Mouse (Mus musculus) v-Abl transformed pro-B cells (cell line): Measurements from ENCODE around the gene Eif5b.

Experiments used
- in situ Hi-C, 2 experiments: fragments of 400-800 bp; cut with MboI; formaldehyde crosslinking; loops; one replicate each; pipeline ENCODE4 v1.15.1; 2025; ENCODE audit not compliant: unreplicated experiment in 2 of 2

Gene Eif5b

GRCm38 (mm10) chr1:37999552-37999951 is 1.7 kb downstream of the Eif5b start:
- in situ Hi-C loops: loop anchor here (5.0 to 25.0 kb wide), 4 partner anchors 107 to 562 kb away; partner anchors contain the start of genes Coa5 (in 1 of the 2), Mitd1 (in 1 of the 2), Mrpl30 (in 1 of the 2) and Unc50 (in 1 of the 2)

- in situ Hi-C loops: loop anchor here (5.0 to 25.0 kb wide), 3 partner anchors 126 to 786 kb away; partner anchors contain the start of genes Coa5 (in 1 of the 2), Rev1 (in 1 of the 2) and Unc50 (in 1 of the 2)
Measured at GRCm38 (mm10) chr1:38000844-38001243, 3.0 kb downstream of the Eif5b start.

GRCm38 (mm10) chr1:38001956-38002355 is 4.1 kb downstream of the Eif5b start:
- in situ Hi-C loops: loop anchor here (5.0 to 25.0 kb wide), 3 partner anchors 125 to 785 kb away; partner anchors contain the start of genes Coa5 (in 1 of the 2), Rev1 (in 1 of the 2) and Unc50 (in 1 of the 2)

- in situ Hi-C loops: loop anchor here (5.0 to 25.0 kb wide), 3 partner anchors 124 to 784 kb away; partner anchors contain the start of genes Coa5 (in 1 of the 2), Rev1 (in 1 of the 2) and Unc50 (in 1 of the 2)
Measured at GRCm38 (mm10) chr1:38003046-38003445, 5.2 kb downstream of the Eif5b start.

- in situ Hi-C loops: loop anchor here (25.0 kb wide), 2 partner anchors 569 to 781 kb away; partner anchors contain the start of genes Coa5 (in 1 of the 2) and Unc50 (in 1 of the 2)
Measured at GRCm38 (mm10) chr1:38006741-38007140, 8.9 kb downstream of the Eif5b start.

- in situ Hi-C loops: loop anchor here (25.0 kb wide), 2 partner anchors 574 to 776 kb away; partner anchors contain the start of genes Coa5 (in 1 of the 2) and Unc50 (in 1 of the 2)
Measured at GRCm38 (mm10) chr1:38011647-38012046, 13.8 kb downstream of the Eif5b start.

- in situ Hi-C loops: loop anchor here (25.0 kb wide), 2 partner anchors 575 to 775 kb away; partner anchors contain the start of genes Coa5 (in 1 of the 2) and Unc50 (in 1 of the 2)
Measured at GRCm38 (mm10) chr1:38012104-38012503, 14.3 kb downstream of the Eif5b start.

GRCm38 (mm10) chr1:38012509-38012908 is 14.7 kb downstream of the Eif5b start:
- in situ Hi-C loops: loop anchor here (25.0 kb wide), 2 partner anchors 575 to 775 kb away; partner anchors contain the start of genes Coa5 (in 1 of the 2) and Unc50 (in 1 of the 2)

- in situ Hi-C loops: loop anchor here (25.0 kb wide), 2 partner anchors 577 to 773 kb away; partner anchors contain the start of genes Coa5 (in 1 of the 2) and Unc50 (in 1 of the 2)
Measured at GRCm38 (mm10) chr1:38014551-38015203, 16.9 kb downstream of the Eif5b start.

GRCm38 (mm10) chr1:38027301-38027700 is 29.5 kb downstream of the Eif5b start:
- in situ Hi-C loops: no loop called here

GRCm38 (mm10) chr1:38031391-38031790 is 33.6 kb downstream of the Eif5b start:
- in situ Hi-C loops: no loop called here

- in situ Hi-C loops: no loop called here
Measured at GRCm38 (mm10) chr1:38035521-38035920, 37.7 kb downstream of the Eif5b start.

- in situ Hi-C loops: no loop called here
Measured at GRCm38 (mm10) chr1:38037375-38037774, 39.6 kb downstream of the Eif5b start.

GRCm38 (mm10) chr1:38038898-38039297 is 41.1 kb downstream of the Eif5b start:
- in situ Hi-C loops: no loop called here

- in situ Hi-C loops: no loop called here
Measured at GRCm38 (mm10) chr1:38048121-38048520, 50.3 kb downstream of the Eif5b start.

- in situ Hi-C loops: no loop called here
Measured at GRCm38 (mm10) chr1:38049562-38049961, 51.8 kb downstream of the Eif5b start.

- in situ Hi-C loops: no loop called here
Measured at GRCm38 (mm10) chr1:38055176-38055575, 57.4 kb downstream of the Eif5b start.

GRCm38 (mm10) chr1:38058417-38058816 is 60.6 kb downstream of the Eif5b start:
- in situ Hi-C loops: no loop called here

GRCm38 (mm10) chr1:38062156-38062555 is 64.3 kb downstream of the Eif5b start:
- in situ Hi-C loops: loop anchor here in 1 of 2 experiments (10.0 kb wide), 1 partner anchor 63 kb away; the partner anchor contains the start of gene Rev1

- in situ Hi-C loops: loop anchor here in 1 of 2 experiments (10.0 kb wide), 1 partner anchor 58 kb away; the partner anchor contains the start of gene Rev1
Measured at GRCm38 (mm10) chr1:38067276-38067675, 69.5 kb downstream of the Eif5b start.

- in situ Hi-C loops: no loop called here
Measured at GRCm38 (mm10) chr1:38071326-38071725, 73.5 kb downstream of the Eif5b start.
